8 mouse cellular contexts compared by ENCODE assay signal in the genomic region with DNA sequence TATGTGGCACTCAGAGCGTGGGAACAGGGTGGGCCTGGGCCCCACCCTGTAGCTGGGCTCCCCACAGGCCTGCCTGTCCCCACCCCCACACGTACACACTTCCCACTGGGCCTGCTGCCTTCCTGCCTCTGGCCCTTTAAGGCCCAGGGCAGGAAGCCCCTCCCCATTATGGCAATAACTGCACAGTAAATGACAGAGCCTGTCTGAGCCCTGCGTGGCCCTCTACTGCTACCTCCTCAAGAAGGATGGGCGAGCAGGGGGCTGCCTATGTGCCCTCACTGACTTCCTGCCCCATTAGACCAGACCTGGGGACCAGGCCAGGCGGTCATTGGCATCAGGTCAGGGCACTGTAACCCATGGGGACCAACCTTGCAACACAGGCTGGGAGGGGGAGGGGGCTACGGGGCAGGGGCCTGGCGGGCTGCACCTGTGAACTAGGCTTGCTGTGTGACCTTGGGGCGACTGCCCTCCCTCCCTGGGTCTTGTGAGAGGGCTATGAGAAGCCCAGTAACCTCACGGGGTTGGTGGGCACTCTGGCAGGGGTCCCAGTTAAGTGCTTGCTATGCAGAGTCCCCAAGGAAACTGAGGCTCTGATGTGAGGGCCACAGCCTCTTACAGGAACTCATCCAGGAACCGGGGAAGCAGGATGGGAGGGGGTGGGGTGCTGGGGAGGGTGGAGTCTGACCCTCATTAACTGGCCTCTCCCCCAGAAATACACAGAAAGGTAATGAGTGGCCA. TPM values are rescaled to one million over a fixed set of nuclear protein-coding genes. Genes with fewer than 3 reads are reported as not detected.
DNase-seq lines count a peak whose midpoint lies in the region; ATAC-seq and TF ChIP-seq lines count a peak whose summit lies in the region.

No protein-coding gene starts in this region.

- no peak overlapping the region for H3K27ac ChIP-seq in forebrain, embryonic 12.5 days
- H3K27ac ChIP-seq in intestine, embryonic 15.5 days = peak overlapping the region; percentile 81
- peak overlapping the region; percentile 39 for H3K27ac ChIP-seq in lung, postnatal 0 days (ENCODE audit: low read length)

- H3K4me2 ChIP-seq in forebrain, embryonic 12.5 days = no peak overlapping the region
- H3K4me2 ChIP-seq in intestine, embryonic 15.5 days (replicated peaks) = peak overlapping the region; percentile 86
- H3K4me2 ChIP-seq in lung, postnatal 0 days (replicated peaks; ENCODE audit: low read depth, low read length) = peak overlapping the region; percentile 68

- peaks cover 72% of the 10 kb centered on the region for H3K4me1 ChIP-seq in megakaryocyte, embryonic 14.5 days
- H3K4me1 ChIP-seq in forebrain, embryonic 12.5 days = peaks cover 56% of the 10 kb centered on the region
- H3K4me1 ChIP-seq in intestine, embryonic 15.5 days (replicated peaks) = peaks cover 51% of the 10 kb centered on the region
- peaks cover 43% of the 10 kb centered on the region for H3K4me1 ChIP-seq in lung, postnatal 0 days (ENCODE audit: insufficient read depth, low read depth, low read length)

- intact Hi-C loops in left cerebral cortex, postnatal 14 days (cut with DNase I) = no loop called here

- no peak for TF ChIP-seq CTCF in lung, postnatal 0 days (IDR thresholded peaks at IDR 0.05)

- H3K9me3 ChIP-seq in megakaryocyte, embryonic 14.5 days = no peaks in the 10 kb centered on the region
- no peaks in the 10 kb centered on the region for H3K9me3 ChIP-seq in forebrain, embryonic 12.5 days
- H3K9me3 ChIP-seq in intestine, embryonic 15.5 days = no peaks in the 10 kb centered on the region
- no peaks in the 10 kb centered on the region for H3K9me3 ChIP-seq in lung, postnatal 0 days (ENCODE audit: low read length)

- no peak overlapping the region for H3K9ac ChIP-seq in forebrain, embryonic 12.5 days
- H3K9ac ChIP-seq in intestine, embryonic 15.5 days = peak overlapping the region; percentile 90
- H3K9ac ChIP-seq in lung, postnatal 0 days (replicated peaks; ENCODE audit: low read depth) = peak overlapping the region; percentile 34

- peak; percentile 56 for DNase-seq in lung, postnatal 0 days (ENCODE audit: low spot score)
- no peak for DNase-seq in frontal cortex, postnatal 36 days (ENCODE audit: low spot score in 2 of 2)
- DNase-seq in left cerebral cortex, postnatal 14 days (ENCODE audit: low spot score in 2 of 2) = no peak
- DNase-seq in testis, postnatal 10 days (ENCODE audit: low spot score) = no peak

- H3K27me3 ChIP-seq in megakaryocyte, embryonic 14.5 days (replicated peaks) = no peaks in the 10 kb centered on the region
- peaks cover 3% of the 10 kb centered on the region for H3K27me3 ChIP-seq in forebrain, embryonic 12.5 days
- no peaks in the 10 kb centered on the region for H3K27me3 ChIP-seq in intestine, embryonic 15.5 days (replicated peaks)
- H3K27me3 ChIP-seq in lung, postnatal 0 days (replicated peaks; ENCODE audit: insufficient read depth, low read length) = no peaks in the 10 kb centered on the region

- peak overlapping the region; percentile 98 for H3K4me3 ChIP-seq in megakaryocyte, embryonic 14.5 days (replicated peaks)
- peak overlapping the region; percentile 7; the same call in 1 of the 2 replicates for H3K4me3 ChIP-seq in forebrain, embryonic 12.5 days (replicated peaks)
- H3K4me3 ChIP-seq in intestine, embryonic 15.5 days (replicated peaks) = peak overlapping the region; percentile 67
- peak overlapping the region; percentile 17; the same call in 1 of the 2 replicates for H3K4me3 ChIP-seq in lung, postnatal 0 days (ENCODE audit: low read depth, low read length)

- no peak for ATAC-seq in megakaryocyte, adult 5-6 weeks (ENCODE audit: poor library complexity, severe bottlenecking)
- no peak for ATAC-seq in forebrain, embryonic 12.5 days (ENCODE audit: low FRiP score)
- ATAC-seq in intestine, embryonic 15.5 days = peak; percentile 5; the same call in 1 of the 2 replicates
- ATAC-seq in lung, postnatal 0 days = no peak

- 77% methylated on average over 10 of the region's 10 CpGs for WGBS in forebrain, embryonic 12.5 days
- WGBS in intestine, embryonic 15.5 days = 37% methylated on average over 10 of the region's 10 CpGs
- 23% methylated on average over 9 of the region's 10 CpGs for WGBS in lung, postnatal 0 days

- peaks cover 68% of the 10 kb centered on the region for H3K36me3 ChIP-seq in megakaryocyte, embryonic 14.5 days (replicated peaks; ENCODE audit: low read length)
- peaks cover 26% of the 10 kb centered on the region for H3K36me3 ChIP-seq in forebrain, embryonic 12.5 days (replicated peaks)
- H3K36me3 ChIP-seq in intestine, embryonic 15.5 days = peaks cover 25% of the 10 kb centered on the region
- peaks cover 18% of the 10 kb centered on the region for H3K36me3 ChIP-seq in lung, postnatal 0 days (ENCODE audit: insufficient read depth, low read length)

- TF ChIP-seq EP300 in lung, postnatal 0 days (IDR thresholded peaks at IDR 0.05) = no peak

RNA-seq across cellular contexts. Expression of a gene that starts 5.9 kb away (rescaled TPM):
- 100.0 and 136 TPM in 2 replicates for polyA plus RNA-seq in megakaryocyte, embryonic 14.5 days (2012; ENCODE audit: insufficient read depth, low replicate concordance)
- 25.0 and 27.0 TPM in 2 replicates for total RNA-seq in megakaryocyte, adult 5-6 weeks (2015)
- 8.8 and 14.5 TPM in 2 replicates for total RNA-seq in megakaryocyte, adult 5-6 weeks (2017)
- polyA plus RNA-seq in forebrain, embryonic 12.5 days (2016; fragmentation: Nextera tagmentation; extraction: Ambion mirVana) = 12.4 and 13.5 TPM in 2 replicates
- polyA plus RNA-seq in intestine, embryonic 15.5 days (2015; fragmentation: Nextera tagmentation; extraction: Ambion mirVana) = 52.5 and 53.0 TPM in 2 replicates
- polyA plus RNA-seq in lung, postnatal 0 days (2015; fragmentation: Nextera tagmentation; extraction: Ambion mirVana) = 58.2 and 62.0 TPM in 2 replicates
- 10 to 100 TPM; 74.8 to 76.0 TPM for total RNA-seq in left cerebral cortex, postnatal 14 days (2021)

RNA-seq across cellular contexts. Expression of a gene that starts 26.8 kb away (rescaled TPM):
- polyA plus RNA-seq in megakaryocyte, embryonic 14.5 days (2012; ENCODE audit: insufficient read depth, low replicate concordance) = 95.2 and 184 TPM in 2 replicates
- 10.1 and 13.7 TPM in 2 replicates for total RNA-seq in megakaryocyte, adult 5-6 weeks (2015)
- 12.9 and 13.3 TPM in 2 replicates for total RNA-seq in megakaryocyte, adult 5-6 weeks (2017)
- polyA plus RNA-seq in forebrain, embryonic 12.5 days (2016; fragmentation: Nextera tagmentation; extraction: Ambion mirVana) = 51.6 and 52.9 TPM in 2 replicates
- 47.2 and 58.4 TPM in 2 replicates for polyA plus RNA-seq in intestine, embryonic 15.5 days (2015; fragmentation: Nextera tagmentation; extraction: Ambion mirVana)
- 27.9 TPM in 2 replicates for polyA plus RNA-seq in lung, postnatal 0 days (2015; fragmentation: Nextera tagmentation; extraction: Ambion mirVana)
- total RNA-seq in left cerebral cortex, postnatal 14 days (2021) = 10 to 100 TPM; 23.7 to 29.9 TPM

RNA-seq across cellular contexts. Expression of a gene that starts 35.2 kb away (rescaled TPM):
- polyA plus RNA-seq in megakaryocyte, embryonic 14.5 days (2012; ENCODE audit: insufficient read depth, low replicate concordance) = 407 and 1,114 TPM in 2 replicates
- total RNA-seq in megakaryocyte, adult 5-6 weeks (2015) = 33.9 and 40.6 TPM in 2 replicates
- 38.2 and 47.8 TPM in 2 replicates for total RNA-seq in megakaryocyte, adult 5-6 weeks (2017)
- 208 and 210 TPM in 2 replicates for polyA plus RNA-seq in forebrain, embryonic 12.5 days (2016; fragmentation: Nextera tagmentation; extraction: Ambion mirVana)
- 190 and 208 TPM in 2 replicates for polyA plus RNA-seq in intestine, embryonic 15.5 days (2015; fragmentation: Nextera tagmentation; extraction: Ambion mirVana)
- 118 and 121 TPM in 2 replicates for polyA plus RNA-seq in lung, postnatal 0 days (2015; fragmentation: Nextera tagmentation; extraction: Ambion mirVana)
- total RNA-seq in left cerebral cortex, postnatal 14 days (2021) = 100 to 1,000 TPM; 116 to 122 TPM

RNA-seq across cellular contexts. Expression of a gene that starts 35.5 kb away (rescaled TPM):
- 439 and 1,295 TPM in 2 replicates for polyA plus RNA-seq in megakaryocyte, embryonic 14.5 days (2012; ENCODE audit: insufficient read depth, low replicate concordance)
- 394 and 408 TPM in 2 replicates for total RNA-seq in megakaryocyte, adult 5-6 weeks (2015)
- total RNA-seq in megakaryocyte, adult 5-6 weeks (2017) = 983 and 1,066 TPM in 2 replicates
- polyA plus RNA-seq in forebrain, embryonic 12.5 days (2016; fragmentation: Nextera tagmentation; extraction: Ambion mirVana) = 518 and 540 TPM in 2 replicates
- 515 and 540 TPM in 2 replicates for polyA plus RNA-seq in intestine, embryonic 15.5 days (2015; fragmentation: Nextera tagmentation; extraction: Ambion mirVana)
- 509 and 537 TPM in 2 replicates for polyA plus RNA-seq in lung, postnatal 0 days (2015; fragmentation: Nextera tagmentation; extraction: Ambion mirVana)
- 100 to 1,000 TPM; 936 to 941 TPM for total RNA-seq in left cerebral cortex, postnatal 14 days (2021)

RNA-seq across cellular contexts. Expression of a gene that starts 41.9 kb away (rescaled TPM):
- polyA plus RNA-seq in megakaryocyte, embryonic 14.5 days (2012; ENCODE audit: insufficient read depth, low replicate concordance) = 168 TPM in 2 replicates
- total RNA-seq in megakaryocyte, adult 5-6 weeks (2015) = 9.8 and 12.7 TPM in 2 replicates
- 27.5 and 36.6 TPM in 2 replicates for total RNA-seq in megakaryocyte, adult 5-6 weeks (2017)
- polyA plus RNA-seq in forebrain, embryonic 12.5 days (2016; fragmentation: Nextera tagmentation; extraction: Ambion mirVana) = 62.8 and 67.4 TPM in 2 replicates
- polyA plus RNA-seq in intestine, embryonic 15.5 days (2015; fragmentation: Nextera tagmentation; extraction: Ambion mirVana) = 56.6 and 62.7 TPM in 2 replicates
- polyA plus RNA-seq in lung, postnatal 0 days (2015; fragmentation: Nextera tagmentation; extraction: Ambion mirVana) = 48.9 and 50.2 TPM in 2 replicates
- 10 to 100 TPM; 72.2 to 73.3 TPM for total RNA-seq in left cerebral cortex, postnatal 14 days (2021)

Comparison
In these comparisons a context has a peak if more than half of its experiments do, and no peak if none do; other contexts are left out.
1. H3K4me3 ChIP-seq: peak in every context shown above with its lines; median percentile 98 in megakaryocyte, embryonic 14.5 days; 67 in intestine, embryonic 15.5 days; 17 in lung, postnatal 0 days; 7 in forebrain, embryonic 12.5 days.